Mouse (Mus musculus) spleen, postnatal 14 days (tissue): Measurements from ENCODE around the gene Srprb.
"Not testable (repeated sequence)": the region's sequence is repeated elsewhere in the genome, so short reads cannot be mapped to it uniquely, and the experiment has no call there.

ENCODE experiments used
- DNase-seq, 2 experiments: peaks; one replicate each; pipeline ENCODE4 v3.0.0; 2021 to 2022; ENCODE audit warnings: low spot score in 2 of 2

Srprb gene

DNA sequence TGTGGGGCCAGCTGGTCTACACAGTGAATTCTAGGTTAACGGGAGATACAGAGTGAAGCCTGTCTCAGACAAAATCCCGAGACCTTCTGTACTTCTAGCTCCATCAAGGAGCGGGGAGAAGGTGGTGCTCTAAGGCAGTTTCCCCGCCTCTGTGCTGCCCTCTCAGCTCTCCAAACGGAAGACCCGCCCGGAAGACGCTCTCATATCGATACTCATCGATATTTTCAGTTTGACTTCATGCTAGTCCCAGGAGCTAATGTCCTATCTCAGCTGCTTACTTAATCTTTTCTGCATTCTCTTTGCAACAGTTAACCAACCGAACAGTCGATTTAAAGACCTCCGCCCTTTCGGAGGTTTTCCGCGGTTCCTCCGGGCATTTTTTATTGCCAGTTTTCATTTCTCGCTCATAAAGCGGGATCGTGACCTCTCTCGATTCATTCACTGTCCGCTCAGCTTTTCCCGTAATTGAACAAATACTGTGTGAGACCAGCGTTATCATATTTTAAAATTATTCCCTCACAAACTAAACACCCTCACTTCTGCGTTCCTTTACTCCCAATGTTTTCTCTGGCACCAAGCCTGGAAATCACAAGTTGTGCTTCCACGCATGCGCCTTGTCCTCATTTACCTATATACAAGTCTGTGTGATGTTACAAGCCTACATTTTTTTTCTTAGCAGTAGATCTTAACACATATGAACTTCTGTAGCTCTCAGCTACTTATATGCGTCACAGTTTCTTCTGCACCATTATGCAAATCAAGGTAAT, 10.9 kb upstream of the Srprb start:
- no peak for DNase-seq

DNA sequence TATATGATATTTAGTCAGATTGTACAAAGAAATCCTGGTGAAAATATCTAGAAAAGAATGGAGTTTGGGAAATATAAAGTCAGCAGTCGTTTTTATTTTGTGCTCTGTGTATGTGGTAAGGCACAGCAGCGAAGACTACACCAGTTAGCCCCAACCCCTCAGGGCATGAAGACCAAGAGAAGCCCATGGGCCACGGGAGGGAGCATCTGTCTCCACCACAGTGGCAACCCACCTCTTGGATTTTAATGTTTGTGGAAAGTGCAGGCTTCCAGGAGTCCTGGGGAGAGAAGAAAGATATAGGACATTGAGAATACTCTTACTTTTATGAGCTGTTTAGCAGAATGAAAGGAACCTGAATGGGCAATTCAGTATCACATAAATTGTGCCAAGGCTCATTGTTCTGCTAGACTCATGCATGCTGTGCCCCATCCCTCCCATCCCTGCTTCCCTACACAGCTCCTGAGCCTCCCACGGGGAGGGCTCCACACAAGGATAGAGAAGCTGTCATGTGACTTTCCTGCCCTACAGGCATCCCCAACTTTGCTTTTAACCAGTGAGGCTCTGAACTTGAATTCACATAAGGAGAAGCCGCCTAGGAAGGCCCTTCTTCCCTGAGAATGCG, 7.0 kb upstream of the Srprb start:
- no peak for DNase-seq

DNA sequence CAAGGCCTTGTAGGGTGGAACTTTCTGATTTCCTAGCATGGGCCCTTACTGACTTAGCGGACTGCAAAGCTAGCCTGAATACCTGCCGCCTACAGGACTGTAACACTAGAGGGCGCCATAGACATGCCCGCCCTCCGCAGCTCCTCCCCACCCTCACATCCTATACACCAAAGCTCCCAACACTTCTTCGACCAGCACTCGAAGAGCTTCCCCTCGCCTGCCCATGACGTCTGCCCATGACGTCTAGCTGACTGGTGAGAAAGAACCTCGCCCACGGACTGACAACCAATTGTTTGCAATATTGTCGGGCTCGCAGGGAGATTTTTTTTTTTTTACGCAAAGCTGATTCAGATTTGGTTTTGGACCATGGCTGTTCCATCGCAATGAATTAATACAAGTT, 5.9 kb upstream of the Srprb start:
- peak; percentile 34 to 52 for DNase-seq

DNA sequence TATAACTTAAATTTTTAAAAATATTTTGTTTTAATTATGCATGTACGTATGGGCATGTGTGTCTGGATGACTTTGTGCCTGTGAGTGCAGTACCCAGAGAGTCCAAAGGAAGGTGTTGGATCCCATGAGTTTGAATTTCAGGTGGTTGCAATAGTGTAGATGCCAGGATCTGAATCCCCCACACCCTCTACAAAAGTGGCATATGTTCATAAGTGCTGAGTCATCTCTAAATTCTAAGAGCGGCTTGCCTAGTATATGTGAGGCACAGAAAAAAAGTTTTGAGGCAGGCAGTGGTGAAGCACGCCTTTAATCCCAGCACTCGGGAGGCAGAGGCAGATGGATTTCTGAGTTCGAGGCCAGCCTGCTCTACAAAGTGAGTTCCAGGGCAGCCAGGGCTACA, 3.8 kb upstream of the Srprb start:
- DNase-seq: no peak

DNA sequence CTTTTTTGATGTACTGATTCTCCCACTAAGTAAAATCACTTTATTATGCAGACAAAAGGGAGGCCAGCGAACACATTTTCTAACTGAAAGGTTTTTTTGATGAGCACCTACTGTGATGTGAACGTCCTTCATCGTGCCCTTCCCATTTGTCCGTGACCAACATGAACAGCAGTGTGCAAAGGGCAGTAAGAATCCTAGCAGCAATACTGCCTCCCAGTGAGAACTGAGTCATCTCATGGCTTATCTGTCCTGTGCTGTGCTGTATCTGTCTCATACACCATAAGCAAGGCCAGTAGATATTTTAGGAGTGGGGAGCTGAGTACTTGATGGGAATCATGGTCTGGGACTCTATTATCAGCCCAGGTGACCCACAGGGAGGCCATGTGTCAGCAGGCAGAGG, 13.5 kb downstream of the Srprb start:
- DNase-seq: no peak

DNA sequence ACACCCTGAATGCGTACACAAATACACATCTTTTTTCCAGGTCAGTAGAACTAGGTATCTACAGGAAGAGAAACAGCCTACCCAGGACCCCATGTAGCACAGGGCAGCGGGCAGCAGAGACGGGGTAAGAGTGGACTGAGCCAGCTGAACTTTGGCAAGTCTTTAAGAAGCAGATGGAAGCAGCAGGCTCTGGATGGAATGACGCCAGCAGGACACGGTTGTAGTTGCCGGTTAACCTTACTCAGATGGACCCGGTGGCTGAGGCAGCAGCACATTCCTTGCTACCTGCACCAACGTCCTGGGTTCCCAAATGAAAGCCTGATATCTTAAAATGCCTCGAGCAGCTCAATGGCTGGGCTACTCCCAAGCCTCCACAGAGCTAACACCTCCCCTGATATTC, 15.2 kb downstream of the Srprb start:
- no peak for DNase-seq

DNA sequence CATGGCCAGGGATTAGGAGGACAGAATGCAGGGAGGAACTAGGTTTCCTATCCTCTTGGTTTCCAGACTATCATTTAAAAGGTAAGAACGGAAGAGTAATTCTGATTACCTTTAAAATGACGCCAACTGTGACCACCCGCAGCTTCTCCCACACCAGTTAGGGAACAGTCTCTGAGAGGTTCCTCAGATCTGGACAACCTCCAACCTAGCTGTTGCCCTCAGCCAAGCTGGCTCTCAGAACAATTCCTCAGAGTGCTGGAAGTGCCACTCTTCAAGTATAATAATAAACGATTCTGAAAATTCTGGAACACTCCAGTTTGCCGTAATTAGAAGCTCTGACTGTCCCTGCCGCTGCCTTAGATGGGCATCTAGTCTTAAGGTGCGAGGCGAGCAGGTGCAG, 16.0 kb downstream of the Srprb start:
- DNase-seq: no peak

DNA sequence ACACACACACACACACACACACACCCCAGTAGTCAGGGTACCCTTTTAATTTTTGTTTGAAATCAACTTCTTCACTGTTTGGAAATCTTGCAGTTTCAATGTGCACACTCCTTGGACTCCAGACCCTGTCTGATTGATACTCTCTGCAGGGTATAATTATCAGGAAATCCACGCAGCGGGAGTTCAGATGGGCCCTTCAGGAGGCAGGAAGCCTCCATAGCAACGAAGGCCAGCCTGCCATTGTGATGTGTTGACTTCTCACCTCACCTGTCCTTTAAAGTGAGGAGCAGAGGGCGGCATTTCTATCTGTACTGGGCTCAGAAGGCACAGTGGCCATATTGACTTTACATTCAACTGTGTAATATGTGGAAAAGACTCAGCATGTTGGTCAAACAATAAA, 17.1 kb downstream of the Srprb start:
- no peak for DNase-seq

DNA sequence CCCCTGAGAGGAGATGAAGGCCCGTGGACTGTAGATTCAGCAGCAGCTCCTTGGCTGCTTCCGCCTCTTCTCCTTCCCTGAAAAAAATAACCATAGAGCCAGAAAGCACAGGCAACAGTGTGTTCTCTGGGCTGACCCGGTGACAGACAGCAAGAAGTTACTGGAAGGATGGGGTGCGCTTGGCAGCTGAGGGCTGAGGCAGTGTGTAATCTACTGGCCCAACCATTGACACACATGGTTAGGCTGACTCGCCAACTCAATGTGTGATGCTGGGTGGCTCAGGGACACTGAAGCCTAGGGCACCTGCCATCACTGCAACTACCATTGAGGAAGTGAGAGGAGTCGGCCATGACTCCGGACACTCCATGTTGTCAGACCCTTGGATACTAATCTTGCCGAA, 20.1 kb downstream of the Srprb start:
- DNase-seq: no peak

DNA sequence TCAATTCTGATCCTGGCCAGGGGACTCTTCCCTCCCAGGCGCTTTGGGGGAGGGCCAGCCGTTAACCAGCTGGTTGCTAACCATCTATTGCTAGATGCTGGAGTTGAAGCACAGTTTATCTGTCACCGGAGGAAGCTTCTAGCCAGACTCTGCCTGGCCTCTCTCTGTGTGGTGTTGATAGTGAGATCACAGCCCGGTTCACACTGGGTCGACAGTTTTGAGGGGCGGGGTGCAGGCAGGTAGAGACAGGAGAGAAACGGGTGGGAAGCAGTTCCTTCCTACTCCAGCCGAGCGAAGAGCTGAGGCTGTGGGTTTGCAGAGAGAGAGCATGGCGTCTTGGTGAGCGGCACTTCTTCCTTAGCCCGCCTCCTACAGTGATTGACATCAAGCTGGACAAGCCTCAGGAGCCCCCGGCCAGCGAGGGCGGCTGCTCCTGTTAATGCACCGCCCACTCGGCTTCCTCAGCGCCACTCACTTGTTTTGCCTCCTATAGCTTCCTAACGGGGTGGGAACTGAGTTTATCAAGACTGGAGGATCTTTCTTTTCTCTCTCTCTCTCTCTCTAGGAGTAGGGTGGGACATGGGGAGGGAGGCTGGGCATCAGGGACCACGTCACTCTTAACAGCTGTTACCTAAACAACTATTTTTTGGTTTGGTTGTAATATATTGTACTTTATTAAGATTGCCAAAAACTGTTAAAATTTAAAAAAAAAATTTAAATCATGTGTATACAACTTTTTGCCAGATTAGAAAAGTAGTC, 21.0 kb downstream of the Srprb start:
- DNase-seq: peak; percentile 34 to 49

DNA sequence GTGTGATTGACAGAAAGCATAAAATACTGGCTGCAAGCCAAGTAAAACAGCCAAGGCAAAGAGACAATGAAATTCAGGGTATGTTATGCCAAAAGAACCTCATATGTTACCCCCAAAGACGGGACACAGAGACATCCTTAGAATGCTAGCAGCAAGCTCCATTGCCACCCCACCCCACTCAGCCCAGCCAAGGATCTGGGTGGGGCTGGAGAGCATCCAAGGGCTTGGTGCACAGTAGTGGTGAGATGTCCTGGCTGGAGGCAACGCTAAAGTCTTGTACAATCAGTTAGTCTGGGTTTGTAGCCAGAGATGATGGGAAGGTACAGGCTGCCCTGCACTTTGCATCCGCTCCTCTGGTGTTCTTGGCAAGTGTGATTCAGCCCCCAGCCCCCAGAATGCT, 21.6 kb downstream of the Srprb start:
- no peak for DNase-seq

DNA sequence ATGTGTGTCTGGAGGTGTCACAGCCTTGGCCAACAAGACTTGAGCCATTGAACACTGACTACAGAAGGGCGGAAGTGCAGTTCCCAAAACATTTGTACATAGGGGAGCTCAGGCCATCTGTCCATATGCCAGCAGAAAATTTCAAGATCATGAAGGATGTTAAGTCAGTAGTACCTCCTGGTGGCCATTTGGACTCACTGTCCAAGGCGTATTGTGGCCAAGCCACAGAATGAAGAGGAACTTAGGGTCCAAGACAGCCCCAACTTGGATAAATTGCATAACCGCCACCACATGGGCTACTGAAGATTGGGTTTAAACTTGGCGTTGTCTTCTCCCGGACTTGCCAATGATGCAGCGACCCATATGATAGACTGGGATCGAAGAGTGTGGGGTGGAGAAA, 26.2 kb downstream of the Srprb start:
- no peak for DNase-seq

DNA sequence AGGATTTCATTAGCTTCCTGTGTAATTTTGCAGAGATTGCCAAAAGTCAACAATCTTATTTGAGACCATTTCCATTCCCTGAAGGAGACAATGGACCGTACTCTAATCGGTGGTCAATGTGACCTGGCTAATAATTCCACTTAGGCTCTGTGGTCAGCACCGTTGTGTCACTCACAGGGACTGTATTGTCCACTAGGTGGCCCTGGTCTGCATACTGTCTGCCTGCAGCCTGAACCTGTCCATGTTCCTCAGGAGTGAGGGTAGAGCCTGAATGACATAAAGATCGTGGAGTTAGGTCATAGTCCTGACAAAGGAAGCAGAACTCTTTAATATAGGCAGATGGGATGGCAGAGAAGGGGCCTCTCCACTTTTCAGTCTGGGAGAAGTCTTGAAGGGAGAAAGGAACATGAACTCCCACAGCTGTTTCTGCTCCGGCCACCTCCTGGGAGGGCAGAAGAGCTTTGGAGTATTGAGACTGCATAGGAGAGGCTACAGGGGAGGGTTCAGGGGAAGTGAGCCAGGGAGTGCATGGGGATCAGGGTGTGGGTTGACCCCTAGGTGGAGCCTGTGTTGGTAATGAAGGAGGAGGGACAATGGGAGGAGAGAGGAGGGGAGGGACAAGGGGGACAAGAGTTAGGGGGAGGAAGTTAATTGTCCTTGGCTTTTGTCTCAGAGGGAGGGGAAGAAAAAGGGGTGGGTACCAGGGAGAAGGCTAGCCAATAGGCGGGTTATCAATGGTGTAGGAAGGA, 27.0 kb downstream of the Srprb start:
- no peak for DNase-seq

DNA sequence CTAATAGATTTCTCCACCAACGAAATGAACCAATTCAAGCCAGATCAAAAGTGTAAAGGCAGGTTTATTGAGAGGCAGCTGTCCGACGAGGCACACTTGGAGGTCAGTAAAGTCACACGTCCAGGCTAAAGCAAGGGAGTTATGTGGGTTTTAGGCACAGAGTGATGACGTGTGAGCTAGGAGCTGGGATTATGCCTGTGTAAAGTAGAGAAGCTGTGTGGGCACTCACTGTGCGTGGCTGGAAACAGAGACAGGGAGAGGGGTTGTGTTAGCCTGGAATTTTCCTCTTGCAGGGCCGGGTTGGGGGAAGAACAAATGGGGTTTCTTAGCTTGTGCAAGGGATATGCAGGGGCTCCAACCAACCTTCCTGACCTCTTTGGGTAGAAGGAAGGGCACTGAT, 33.2 kb downstream of the Srprb start:
- no peak for DNase-seq

DNA sequence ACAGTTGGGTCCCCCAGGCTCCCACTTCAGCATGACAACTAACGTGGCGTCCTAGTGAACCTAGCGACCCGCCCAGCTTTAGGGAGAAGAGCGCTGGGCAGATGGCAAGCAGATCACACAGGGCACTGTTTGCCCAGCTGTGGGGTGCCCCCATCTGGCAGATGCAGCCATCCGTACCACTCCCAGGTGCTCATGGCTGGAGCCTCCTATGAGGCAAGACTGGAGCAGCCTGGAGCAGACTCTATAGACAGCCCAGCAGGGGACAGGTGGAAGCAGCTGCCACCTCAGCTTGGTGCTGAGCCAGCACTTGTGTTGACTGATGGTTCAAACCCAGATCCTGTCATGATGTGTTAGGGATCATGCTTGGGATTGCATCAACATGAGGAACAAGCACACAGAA, 33.9 kb downstream of the Srprb start:
- DNase-seq: no peak

DNA sequence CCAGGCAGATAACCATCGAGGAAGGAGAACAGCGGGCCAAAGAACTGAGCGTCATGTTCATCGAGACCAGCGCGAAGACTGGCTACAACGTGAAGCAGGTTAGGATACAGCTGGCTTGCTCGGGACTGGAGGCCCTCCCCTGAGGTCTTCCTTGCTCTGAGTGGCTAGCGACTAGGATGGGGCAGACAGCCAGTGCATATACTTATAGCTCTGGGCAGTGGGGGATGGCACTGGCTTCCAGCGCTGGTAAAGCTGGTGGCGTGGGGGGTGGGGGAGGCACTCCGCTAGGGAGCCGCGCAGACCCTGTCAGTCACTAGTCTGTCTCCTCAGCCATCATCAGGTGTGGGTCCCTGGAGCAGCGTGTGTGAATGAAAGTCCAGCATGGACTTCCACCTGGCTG, 38.1 kb downstream of the Srprb start:
- no peak for DNase-seq

DNA sequence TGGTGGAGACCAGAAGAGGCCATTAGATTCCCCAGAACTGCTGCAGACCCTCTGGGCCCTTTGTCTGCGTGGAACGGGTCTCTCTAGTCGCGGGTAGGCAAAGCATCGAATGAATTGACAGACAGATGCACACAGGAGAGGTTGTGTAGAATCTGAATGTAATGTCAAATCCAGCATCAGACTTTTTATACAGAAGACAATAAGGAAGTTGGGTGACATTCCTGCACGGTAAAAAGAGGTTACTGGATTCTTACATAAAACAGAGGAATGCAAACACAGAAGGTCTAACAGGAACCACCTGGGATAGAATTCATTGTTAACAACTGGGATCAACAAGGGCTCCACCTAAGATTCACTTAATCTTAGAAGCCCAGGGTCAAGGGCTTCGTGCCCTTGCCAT, 46.8 kb downstream of the Srprb start:
- DNase-seq: not testable (repeated sequence)

DNA sequence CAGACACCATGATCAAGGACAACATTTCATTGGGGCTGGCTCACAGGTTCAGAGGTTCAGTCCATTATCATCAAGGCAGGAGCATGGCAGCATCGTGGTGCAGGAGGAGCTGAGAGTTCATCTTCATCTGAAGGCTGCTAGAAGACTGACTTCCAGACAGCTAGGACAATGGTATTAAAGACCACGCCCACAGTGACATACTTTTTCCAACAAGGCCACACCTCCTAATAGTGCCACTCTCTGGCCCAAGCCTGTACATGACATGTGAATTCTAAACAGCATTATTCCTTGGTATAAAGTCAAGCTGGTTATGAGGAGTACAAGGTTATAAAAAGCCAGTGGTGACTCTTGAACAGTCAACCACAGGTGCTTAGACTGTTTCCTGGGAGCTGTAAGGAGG, 47.4 kb downstream of the Srprb start:
- DNase-seq: no peak

DNA sequence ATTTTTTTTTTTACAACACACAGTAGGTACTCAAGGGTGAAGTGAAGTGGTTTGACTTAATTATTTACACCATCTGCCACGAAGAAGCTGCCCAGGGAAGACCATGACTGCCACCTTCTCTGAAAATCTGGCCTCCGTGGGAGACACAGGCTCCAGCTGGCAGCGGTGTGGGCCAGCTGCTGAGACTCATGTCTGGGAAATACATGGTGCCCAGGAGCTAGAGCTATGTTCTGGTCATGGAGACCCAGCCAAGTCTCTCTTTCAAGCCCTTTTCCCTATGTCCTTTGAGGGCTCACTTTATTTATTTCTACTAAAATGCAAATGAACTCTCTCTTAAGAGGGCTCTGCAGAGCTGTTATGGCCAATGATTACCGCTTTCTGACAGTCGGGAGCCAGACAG, 48.7 kb downstream of the Srprb start:
- no peak for DNase-seq

DNA sequence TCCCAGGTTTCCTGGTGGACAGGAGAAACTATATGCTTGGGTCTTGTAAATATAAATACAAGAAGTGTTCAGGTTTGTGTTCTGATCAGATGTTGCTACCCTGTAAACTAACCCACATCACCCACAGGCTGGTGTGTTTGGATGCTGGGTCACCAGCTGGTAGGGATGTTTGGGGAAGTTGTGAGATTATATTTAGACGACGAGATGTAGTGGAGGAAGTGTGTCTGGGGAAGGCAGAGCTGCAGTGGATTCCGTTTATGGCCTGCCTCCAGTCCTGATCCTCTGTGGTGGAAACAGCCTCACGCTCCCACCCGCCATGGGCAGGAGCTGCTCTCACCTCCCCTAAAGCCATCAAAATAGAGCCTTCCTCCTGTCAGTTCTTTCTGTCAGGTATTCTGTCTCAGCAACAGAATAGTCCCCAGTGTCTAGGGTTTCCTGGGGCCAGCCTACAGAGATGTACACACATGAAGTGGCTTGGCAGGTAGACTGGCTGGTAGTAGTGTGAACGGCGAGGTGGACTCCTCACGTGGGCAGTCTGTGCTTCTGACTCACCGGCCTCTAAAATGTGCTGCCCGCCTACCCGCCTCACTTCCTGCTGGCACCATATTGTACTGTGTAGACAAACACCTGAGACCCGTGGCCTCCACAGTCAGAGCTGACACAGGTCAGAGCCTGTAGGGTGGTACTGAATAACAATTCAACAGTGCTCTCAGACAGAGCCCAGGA, 52.7 kb downstream of the Srprb start:
- DNase-seq: no peak

DNA sequence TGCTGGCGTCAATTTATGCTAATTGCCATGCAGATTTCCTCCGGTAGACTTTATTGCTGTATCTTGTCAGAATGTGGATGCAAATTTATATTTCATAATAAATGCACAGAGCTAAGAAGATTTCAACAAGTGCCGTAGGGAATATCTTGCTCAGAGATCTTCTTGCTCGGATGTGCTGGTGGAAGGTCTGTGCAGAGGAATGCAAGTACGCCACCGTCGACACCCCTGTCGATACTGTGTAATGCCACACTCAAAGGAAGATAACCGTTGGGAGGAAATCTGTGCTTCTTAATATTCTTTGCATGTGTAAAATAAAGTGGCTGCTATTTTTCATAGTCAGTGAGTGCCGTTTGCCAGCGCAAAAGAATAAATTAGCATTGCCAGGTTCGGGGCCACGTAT, 54.8 kb downstream of the Srprb start:
- DNase-seq: no peak

DNA sequence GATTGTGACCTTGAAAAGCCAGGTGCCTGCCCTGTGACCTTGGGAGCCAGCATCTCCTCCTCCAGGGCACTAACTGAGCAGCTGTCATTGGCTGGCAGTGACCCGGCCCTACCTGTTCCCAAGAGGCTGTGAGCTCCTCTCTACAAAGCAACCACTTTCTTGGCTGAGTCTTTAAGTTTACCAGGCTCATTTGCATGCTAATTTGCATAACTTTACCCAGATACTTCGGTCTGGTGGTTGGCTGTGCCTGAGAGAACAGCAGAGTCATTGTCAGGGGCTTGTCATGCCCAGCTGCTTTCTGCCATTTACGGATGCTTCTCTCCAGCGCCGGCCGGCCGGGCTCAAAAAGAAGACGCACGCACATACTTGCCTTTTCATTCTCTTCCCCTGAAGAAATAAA, 55.2 kb downstream of the Srprb start:
- no peak for DNase-seq
